Mouse (Mus musculus): ENCODE measurements around the gene Pogz.
A peak's percentile ranks its signal among the peaks of the same experiment; 100 is the strongest.
"Not testable (repeated sequence)": the region's sequence is repeated elsewhere in the genome, so short reads cannot be mapped to it uniquely, and the experiment has no call there.

Pogz gene

GRCm38 (mm10) chr3:94915903-94916741 is 78.8 kb downstream of the Pogz start:
- DNase-seq (ENCODE audit: low spot score in 2 of 2), result no peak

GRCm38 (mm10) chr3:94917816-94918361 is 80.5 kb downstream of the Pogz start:
- peak; percentile 10 to 26 for DNase-seq (ENCODE audit: low spot score in 2 of 2)

GRCm38 (mm10) chr3:94918845-94919244 is 81.5 kb downstream of the Pogz start:
- DNase-seq (ENCODE audit: low spot score in 2 of 2), result no peak

GRCm38 (mm10) chr3:94921104-94921503 is 83.7 kb downstream of the Pogz start:
- no peak for DNase-seq (ENCODE audit: low spot score in 2 of 2)

GRCm38 (mm10) chr3:94922333-94922732 is 85.0 kb downstream of the Pogz start:
- no peak for DNase-seq (ENCODE audit: low spot score in 2 of 2)

- no peak for DNase-seq (ENCODE audit: low spot score in 2 of 2)
These were observed 87.3 kb downstream of the Pogz start for GRCm38 (mm10) chr3:94924688-94925087.

- DNase-seq (ENCODE audit: low spot score in 2 of 2), result not testable (repeated sequence)
These were observed 89.0 kb downstream of the Pogz start for GRCm38 (mm10) chr3:94926301-94926736.

- not testable (repeated sequence) for DNase-seq (ENCODE audit: low spot score in 2 of 2)
These were observed 91.6 kb downstream of the Pogz start for GRCm38 (mm10) chr3:94928979-94929378.

GRCm38 (mm10) chr3:94930386-94931266 is 93.3 kb downstream of the Pogz start:
- not testable (repeated sequence) for DNase-seq (ENCODE audit: low spot score in 2 of 2)

- DNase-seq (ENCODE audit: low spot score in 2 of 2), result not testable (repeated sequence)
These were observed 94.2 kb downstream of the Pogz start for GRCm38 (mm10) chr3:94931427-94932082.
